Mouse (Mus musculus) G1E (cell line): Measurements from ENCODE around the gene Olfr1337. TPM values are rescaled to one million over a fixed set of nuclear protein-coding genes. Genes with fewer than 3 reads are reported as not detected.
"Not testable (repeated sequence)": the region's sequence is repeated elsewhere in the genome, so short reads cannot be mapped to it uniquely, and the experiment has no call there.

Source experiments
- ATAC-seq: 2 replicates; pipeline ENCODE4 v1.8.0; 2016; ENCODE audit warnings: mild to moderate bottlenecking; ENCODE audit not compliant: insufficient number of reproducible peaks, poor library complexity, low FRiP score, severe bottlenecking; ENCODE audit errors: extremely low read depth
- DNase-seq: peaks from one replicate; pipeline ENCODE4 v3.0.0; 2012; ENCODE audit warnings: low spot score
- H3K27me3 ChIP-seq: 2 replicates; pipeline ENCODE4 v1.6.1; 2012; ENCODE audit warnings: mild to moderate bottlenecking, low read length, inconsistent platforms; ENCODE audit not compliant: insufficient read depth
- H3K36me3 ChIP-seq: replicated peaks from 2 replicates; pipeline ENCODE3; 2012; ENCODE audit warnings: mild to moderate bottlenecking, inconsistent platforms
- H3K4me1 ChIP-seq: 2 replicates; pipeline ENCODE4 v1.6.1; 2012; ENCODE audit warnings: low read depth, low read length, inconsistent platforms, mixed read lengths; ENCODE audit not compliant: insufficient read depth
- H3K4me3 ChIP-seq: 2 replicates; pipeline ENCODE4 v1.5.1; 2012; ENCODE audit warnings: low read depth, mild to moderate bottlenecking, inconsistent platforms, low read length, moderate library complexity, mixed read lengths
- H3K9me3 ChIP-seq: replicated peaks from 2 replicates; pipeline ENCODE4 v1.6.1; 2012; ENCODE audit warnings: inconsistent platforms
- CTCF ChIP-seq: IDR thresholded peaks from 2 replicates; pipeline ENCODE4 v1.5.1; 2012; ENCODE audit warnings: low read depth, low read length, inconsistent platforms, mixed read lengths
- GATA1 ChIP-seq: IDR thresholded peaks from 2 replicates; pipeline ENCODE4 v1.6.1; 2012; ENCODE audit warnings: borderline replicate concordance, low read length, inconsistent platforms, mixed read lengths
- GATA2 ChIP-seq: IDR thresholded peaks from 2 replicates; pipeline ENCODE4 v1.6.1; 2012; ENCODE audit warnings: low read depth, low read length, inconsistent platforms, borderline replicate concordance
- POLR2AphosphoS5 ChIP-seq: IDR thresholded peaks from 2 replicates; pipeline ENCODE4 v1.6.1; 2012; ENCODE audit warnings: low read depth, low read length, inconsistent platforms; ENCODE audit not compliant: insufficient replicate concordance
- TAL1 ChIP-seq: conservative IDR thresholded peaks from 2 replicates; pipeline ENCODE4 v1.6.1; 2012; ENCODE audit warnings: low read depth, low read length, inconsistent platforms, mixed read lengths
- polyA plus RNA-seq: library from polyadenylated mRNA; stranded (reverse); fragments of >175 nt; gene quantifications from 2 replicates; pipeline ENCODE4 v1.2.3, GENCODE M21; 2012
- total RNA-seq, 2 experiments: library from RNA; stranded (forward) in 1 of 2; stranded (reverse) in 1 of 2; fragments of 200-1000 nt in 1 of 2; fragments of >200 nt in 1 of 2; fragmentation: Nextera tagmentation in 1 of 2; gene quantifications; 2 replicates each; pipeline ENCODE4 v1.2.3; 2014 to 2017

Olfr1337 gene
- not detected in 2 replicates for total RNA-seq (2014; fragmentation: Nextera tagmentation)
- 0.22 TPM in 1 of 2 replicates, not detected in the other for total RNA-seq (2017)
- not detected in 2 replicates for polyA plus RNA-seq

- no peak within 1 kb of the TSS for H3K4me3 ChIP-seq
- DNase-seq: no peak
- TF ChIP-seq POLR2AphosphoS5 (no peak), GATA1 (no peak), TAL1 (no peak), GATA2 (no peak), CTCF (no peak)
- no peak for ATAC-seq
- no peaks in the 10 kb centered on the region for H3K9me3 ChIP-seq
- no peaks in the 10 kb centered on the region for H3K36me3 ChIP-seq
- no peaks in the 10 kb centered on the region for H3K4me1 ChIP-seq
- 0 out of 2 replicates have a peak, but pooled peaks cover 4% of the 10 kb centered on the region for H3K27me3 ChIP-seq
Observed at GRCm38 (mm10) chr4:118782486-118782885, at the start of gene Olfr1337. Gene Olfr1337 (minus strand): TSS chr4:118782586.

DNA sequence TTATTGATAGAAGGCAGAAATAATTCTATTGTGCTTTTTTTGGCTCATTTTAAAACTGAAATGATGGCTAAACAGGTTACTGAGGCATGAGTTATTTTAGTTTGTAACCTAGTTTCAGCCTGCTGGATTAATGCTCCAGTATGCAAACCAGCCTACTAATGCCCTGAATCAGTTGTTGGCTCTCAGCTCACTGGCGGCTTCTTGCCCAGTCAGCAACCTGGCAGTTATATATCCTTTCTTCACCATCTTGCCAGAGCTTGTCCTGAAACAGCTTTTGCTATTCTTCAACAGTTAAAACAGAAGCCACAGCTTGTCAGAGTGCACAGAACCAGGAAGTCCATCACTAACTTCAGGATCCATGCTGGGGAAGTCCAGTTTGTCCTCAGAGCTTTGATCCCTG lies 36.5 kb upstream of the Olfr1337 start:
- TF ChIP-seq GATA2 (no peak), GATA1 (no peak), TAL1 (no peak), POLR2AphosphoS5 (no peak), CTCF (no peak)
- no peaks in the 10 kb centered on the region for H3K9me3 ChIP-seq
- H3K27me3 ChIP-seq: no peaks in the 10 kb centered on the region
- ATAC-seq (no peak), DNase-seq (no peak)
- H3K4me1 ChIP-seq: no peaks in the 10 kb centered on the region
- no peak overlapping the region for H3K4me3 ChIP-seq
- H3K36me3 ChIP-seq: no peaks in the 10 kb centered on the region

- no peak within 1 kb of the TSS for H3K4me3 ChIP-seq
- H3K27me3 ChIP-seq: no peaks in the 10 kb centered on the region
- H3K36me3 ChIP-seq: no peaks in the 10 kb centered on the region
- no peak for DNase-seq
- no peak for ATAC-seq
- TF ChIP-seq POLR2AphosphoS5: no peak
- no peak for TF ChIP-seq CTCF
- TF ChIP-seq GATA1: no peak
- no peak for TF ChIP-seq TAL1
- no peak for TF ChIP-seq GATA2
- H3K4me1 ChIP-seq: no peaks in the 10 kb centered on the region
- H3K9me3 ChIP-seq: no peaks in the 10 kb centered on the region
Observed at GRCm38 (mm10) chr4:118809844-118810243, 27.5 kb upstream of the Olfr1337 start, which contains the start of gene Olfr1335. Gene Olfr1335 (minus strand): TSS chr4:118809944.

GRCm38 (mm10) chr4:118792796-118793195 lies 10.4 kb upstream of the Olfr1337 start:
- H3K36me3 ChIP-seq, H3K4me3 ChIP-seq, DNase-seq, H3K4me1 ChIP-seq, ATAC-seq, H3K9me3 ChIP-seq, H3K27me3 ChIP-seq: not testable (repeated sequence)

DNA sequence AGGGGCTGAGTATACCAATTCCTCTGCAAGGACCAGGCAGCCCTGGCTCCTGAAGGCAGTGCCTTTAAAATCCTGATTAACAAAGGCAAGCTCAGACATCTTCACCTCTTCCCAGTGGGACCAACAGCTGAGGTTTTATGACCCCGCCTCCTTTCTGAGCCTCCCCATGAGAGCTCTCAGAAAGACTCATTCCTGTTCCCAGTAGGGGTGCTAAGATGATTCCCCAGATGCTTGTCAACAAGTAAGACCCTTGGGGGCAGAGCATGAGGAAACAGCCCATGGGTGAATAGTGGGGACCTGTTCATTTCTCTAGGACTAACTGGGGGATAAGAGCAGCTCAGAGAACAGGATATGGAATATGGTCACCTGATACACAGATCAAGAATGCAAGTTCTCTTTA lies 23.7 kb downstream of the Olfr1337 start, which contains the start of gene Olfr1338:
Gene Olfr1338, minus strand, starts transcription at position 101 of the 400 bp plus-strand sequence.
- H3K4me3 ChIP-seq: no peak within 1 kb of the TSS
- H3K27me3 ChIP-seq: no peaks in the 10 kb centered on the region
- DNase-seq: no peak
- no peak for ATAC-seq
- TF ChIP-seq TAL1 (no peak), GATA1 (no peak), POLR2AphosphoS5 (no peak), GATA2 (no peak), CTCF (no peak)
- H3K9me3 ChIP-seq: no peaks in the 10 kb centered on the region
- no peaks in the 10 kb centered on the region for H3K4me1 ChIP-seq
- H3K36me3 ChIP-seq: no peaks in the 10 kb centered on the region

GRCm38 (mm10) chr4:118741881-118742280 lies 40.5 kb downstream of the Olfr1337 start:
- DNase-seq (no peak), ATAC-seq (no peak)
- Histone ChIP-seq H3K27me3 (peaks cover 3% of the 10 kb centered on the region; the same call in 1 of the 2 replicates), H3K9me3 (no peaks in the 10 kb centered on the region), H3K4me1 (no peaks in the 10 kb centered on the region), H3K36me3 (no peaks in the 10 kb centered on the region), H3K4me3 (no peak overlapping the region)
- TF ChIP-seq GATA1 (no peak), CTCF (no peak), GATA2 (no peak)

DNA sequence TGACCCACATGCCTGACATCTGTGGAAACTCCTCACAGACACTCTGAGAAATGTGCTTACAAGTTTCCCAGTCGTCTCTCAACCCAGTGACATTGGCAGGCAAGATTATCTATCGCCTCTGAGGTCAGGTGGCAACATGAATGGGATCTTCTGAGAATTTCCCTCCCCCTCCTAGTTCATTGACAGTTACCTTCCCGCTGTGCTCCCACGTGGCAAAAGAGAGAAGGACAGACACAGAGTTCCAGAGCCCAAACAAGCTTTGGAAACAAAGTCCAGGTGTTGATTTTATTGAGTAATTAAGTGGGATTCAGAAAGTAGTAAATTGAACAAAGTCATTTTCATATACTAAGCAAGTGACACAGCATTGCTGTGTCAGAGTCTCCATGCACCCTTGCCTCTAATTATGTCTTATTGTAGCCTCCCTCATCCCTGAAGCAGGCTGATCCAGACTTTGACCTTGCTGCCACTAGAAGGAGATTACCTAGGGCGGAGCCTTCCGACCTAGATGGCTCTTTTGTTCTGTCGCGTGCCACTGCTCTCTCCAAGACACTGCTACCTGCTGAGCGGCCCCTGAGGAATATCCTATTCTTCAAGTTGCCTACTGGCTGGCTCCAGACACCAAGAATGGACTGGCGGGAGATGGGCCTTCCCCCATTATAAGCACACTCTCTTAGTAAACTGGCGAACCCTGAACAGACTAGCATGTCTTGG lies 41.2 kb downstream of the Olfr1337 start:
- H3K4me1 ChIP-seq: no peaks in the 10 kb centered on the region
- peaks cover 3% of the 10 kb centered on the region; the same call in 1 of the 2 replicates for H3K27me3 ChIP-seq
- H3K36me3 ChIP-seq: no peaks in the 10 kb centered on the region
- DNase-seq (no peak), ATAC-seq (no peak)
- H3K4me3 ChIP-seq: no peak overlapping the region
- TF ChIP-seq GATA2: no peak
- H3K9me3 ChIP-seq: no peaks in the 10 kb centered on the region
